Mouse (Mus musculus) heart, postnatal 0 days (tissue): ENCODE data around the gene Cd9. TPM values are rescaled to one million over a fixed set of nuclear protein-coding genes. Genes with fewer than 3 reads are reported as not detected.

Experiments used
- ATAC-seq: fragments of 200-750 bp; cut with Nextera tagmentation; 2 replicates; pipeline ENCODE4 v1.8.0; 2017; ENCODE audit warnings: low read depth, moderate number of reproducible peaks, moderate library complexity; ENCODE audit not compliant: insufficient read depth
- DNase-seq: peaks from one replicate; pipeline ENCODE4 v3.0.0-alpha.2; 2016; ENCODE audit warnings: low spot score
- H3K27ac ChIP-seq: fragments of 300-500 bp; sonication (generic); 2 replicates; pipeline ENCODE4 v1.5.1; 2014; ENCODE audit warnings: low read depth, mild to moderate bottlenecking
- H3K27me3 ChIP-seq: fragments of 300-500 bp; sonication (generic); 2 replicates; pipeline ENCODE4 v1.6.1; 2014; ENCODE audit warnings: low read length, mixed read lengths; ENCODE audit not compliant: control insufficient read depth, insufficient read depth
- H3K36me3 ChIP-seq: fragments of 300-500 bp; sonication (generic); replicated peaks from 2 replicates; pipeline ENCODE4 v1.6.1; 2014; ENCODE audit warnings: low read length, mixed read lengths; ENCODE audit not compliant: control insufficient read depth, insufficient read depth
- H3K4me1 ChIP-seq: fragments of 300-500 bp; sonication (generic); 2 replicates; pipeline ENCODE4 v1.6.1; 2014; ENCODE audit warnings: antibody characterized with exemption; ENCODE audit not compliant: control insufficient read depth, insufficient read depth
- H3K4me2 ChIP-seq: fragments of 300-500 bp; sonication (generic); 2 replicates; pipeline ENCODE4 v1.6.1; 2014; ENCODE audit warnings: low read depth, mild to moderate bottlenecking, low read length, moderate library complexity
- H3K4me3 ChIP-seq: fragments of 300-500 bp; sonication (generic); 2 replicates; pipeline ENCODE4 v1.5.1; 2014; ENCODE audit warnings: low read depth, low read length
- H3K9ac ChIP-seq: fragments of 300-500 bp; sonication (generic); replicated peaks from 2 replicates; pipeline ENCODE4 v1.6.1; 2014; ENCODE audit warnings: low read depth, low read length, mixed read lengths
- H3K9me3 ChIP-seq: fragments of 300-500 bp; sonication (generic); replicated peaks from 2 replicates; pipeline ENCODE4 v1.6.1; 2016; ENCODE audit warnings: low read length; ENCODE audit not compliant: control insufficient read depth
- CTCF ChIP-seq: IDR thresholded peaks from 2 replicates; pipeline ENCODE4 v1.5.1; 2016; ENCODE audit warnings: antibody characterized with exemption, control low read depth, low read depth
- EP300 ChIP-seq: IDR thresholded peaks from 2 replicates; pipeline ENCODE4 v1.6.1; 2016; ENCODE audit warnings: antibody characterized with exemption, low read depth
- WGBS: fragments of 180-500 bp; shearing (Covaris S2); extraction: QIAGEN DNeasy Blood & Tissue Kit; methylation state at CpG from one replicate; pipeline ENCODE4 v1.1.7; 2014; 5-methylcytosine and 5-hydroxymethylcytosine counted together
- polyA plus RNA-seq: library from polyadenylated mRNA; unstranded; fragments of >200 nt; fragmentation: Nextera tagmentation; extraction: Ambion mirVana; gene quantifications from 2 replicates; pipeline ENCODE4 v1.2.1, GENCODE M21; 2015
- total RNA-seq: library from RNA; depleted of rRNA; stranded (reverse); fragments of >200 nt; gene quantifications from 2 replicates; pipeline ENCODE4 v1.2.3, GENCODE M21; 2014; ENCODE audit warnings: low replicate concordance; rRNA removed

Cd9 gene
- total and polyA plus RNA-seq, 2 experiments from 2014 or later: 51.9 to 99.3 TPM

DNA sequence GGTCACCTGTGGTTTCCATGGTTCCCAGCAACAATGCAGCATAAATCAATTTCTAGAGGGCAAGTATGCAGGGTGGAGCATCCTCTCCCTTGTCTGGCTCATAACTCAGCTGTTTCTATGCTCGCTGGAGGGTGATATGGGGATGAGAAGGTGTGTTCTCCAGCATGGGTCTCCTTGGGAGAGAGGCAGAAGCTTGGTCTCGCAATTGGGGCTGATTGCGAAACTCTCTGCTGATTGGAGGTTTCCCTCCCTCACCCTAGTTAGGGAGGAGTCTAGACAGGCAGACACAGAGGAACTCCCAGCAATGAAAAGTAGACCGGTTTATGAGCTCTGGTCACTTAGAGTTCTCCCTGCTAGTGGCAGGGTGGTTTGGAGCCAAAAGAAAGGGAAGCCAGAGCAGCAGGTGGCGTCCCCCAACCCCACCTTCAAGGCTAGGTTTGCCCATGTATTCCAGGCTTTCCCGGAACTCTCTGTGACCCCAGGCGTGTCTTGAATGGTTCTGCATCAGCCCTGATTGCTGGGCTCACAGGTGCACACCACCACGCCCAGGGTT lies 83.5 kb downstream of the Cd9 start:
- 52% methylated on average over 8 of the region's 8 CpGs for whole genome bisulfite sequencing
- no peak overlapping the region for H3K9ac ChIP-seq
- no peak overlapping the region for H3K27ac ChIP-seq
- no peak for TF ChIP-seq CTCF
- no peak for TF ChIP-seq EP300
- ATAC-seq (no peak), DNase-seq (no peak)
- no peak overlapping the region for H3K4me3 ChIP-seq
- no peaks in the 10 kb centered on the region for H3K36me3 ChIP-seq
- no peak overlapping the region for H3K4me2 ChIP-seq
- no peaks in the 10 kb centered on the region for H3K9me3 ChIP-seq
- H3K27me3 ChIP-seq: 0 out of 2 replicates have a peak, but pooled peaks cover 5% of the 10 kb centered on the region
- H3K4me1 ChIP-seq: no peaks in the 10 kb centered on the region

DNA sequence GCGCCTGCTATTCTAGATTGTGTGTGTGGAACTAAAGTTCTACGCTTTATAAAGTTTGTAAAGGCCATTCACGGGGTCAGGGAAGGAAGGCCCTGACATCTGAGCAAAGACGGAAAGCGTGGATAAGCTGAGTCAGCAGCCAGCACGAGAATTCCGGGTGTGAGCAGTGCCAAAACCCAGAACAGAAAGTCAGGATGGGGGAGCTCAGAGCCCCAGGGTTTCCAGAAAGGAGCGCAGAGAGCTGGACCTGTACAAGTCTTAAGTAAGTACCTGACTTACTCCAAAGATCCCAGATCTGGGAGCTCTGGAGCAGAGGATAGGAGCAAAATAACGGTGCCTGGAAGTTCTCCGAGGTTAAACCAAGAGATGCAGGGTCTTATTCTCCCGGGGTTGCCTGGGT lies 84.0 kb downstream of the Cd9 start:
- Histone ChIP-seq H3K27ac (no peak overlapping the region), H3K9ac (no peak overlapping the region), H3K36me3 (no peaks in the 10 kb centered on the region), H3K4me3 (no peak overlapping the region), H3K27me3 (0 out of 2 replicates have a peak, but pooled peaks cover 5% of the 10 kb centered on the region), H3K9me3 (no peaks in the 10 kb centered on the region), H3K4me2 (no peak overlapping the region), H3K4me1 (no peaks in the 10 kb centered on the region)
- 57% methylated on average over 11 of the region's 11 CpGs for WGBS
- TF ChIP-seq EP300: no peak
- TF ChIP-seq CTCF: no peak
- DNase-seq (no peak), ATAC-seq (no peak)

Other genes with a start within 250 kb of the Cd9 start
- not detected in 2 replicates for gene Tuba3a, start 208.7 kb downstream of the Cd9 start, total RNA-seq
- not detected in 2 replicates for gene Tuba3a, start 208.7 kb downstream of the Cd9 start, polyA plus RNA-seq
- gene Ltbr, start 180.9 kb downstream of the Cd9 start, total RNA-seq: 76.7 and 93.9 TPM in 2 replicates
- 37.7 and 38.3 TPM in 2 replicates for gene Ltbr, start 180.9 kb downstream of the Cd9 start, polyA plus RNA-seq
- gene Scnn1a, start 174.1 kb downstream of the Cd9 start, total RNA-seq: 0.46 and 1.3 TPM in 2 replicates
- 0.37 and 0.46 TPM in 2 replicates for gene Scnn1a, start 174.1 kb downstream of the Cd9 start, polyA plus RNA-seq
- 37.1 and 52.8 TPM in 2 replicates for gene Tnfrsf1a, start 145.4 kb downstream of the Cd9 start, total RNA-seq
- 39.8 and 40.1 TPM in 2 replicates for gene Tnfrsf1a, start 145.4 kb downstream of the Cd9 start, polyA plus RNA-seq
- not detected in 2 replicates for gene Plekhg6, start 114.0 kb downstream of the Cd9 start, total RNA-seq
- gene Plekhg6, start 114.0 kb downstream of the Cd9 start, polyA plus RNA-seq: 0.05 and 0.10 TPM in 2 replicates
- 70.5 and 99.9 TPM in 2 replicates for gene Vwf, start 52.0 kb upstream of the Cd9 start, total RNA-seq
- 21.9 and 25.3 TPM in 2 replicates for gene Vwf, start 52.0 kb upstream of the Cd9 start, polyA plus RNA-seq
- gene Ano2, start 195.6 kb upstream of the Cd9 start, total RNA-seq: 0.23 and 2.7 TPM in 2 replicates
- not detected in 2 replicates for gene Ano2, start 195.6 kb upstream of the Cd9 start, polyA plus RNA-seq